Mouse (Mus musculus): ENCODE measurements around the gene Scd2. TPM values are rescaled to one million over a fixed set of nuclear protein-coding genes. Genes with fewer than 3 reads are reported as not detected.

Scd2 gene
- 14.1 and 16.4 TPM in 2 replicates for total RNA-seq (2023)

GRCm38 (mm10) chr19:44292941-44293768 is at the start of gene Scd2:
Scd2 (plus strand) TSS chr19:44293674.

GRCm38 (mm10) chr19:44332833-44333623 is 39.6 kb downstream of the Scd2 start, which contains the start of gene Scd4:
Scd4 (plus strand) TSS chr19:44333092.

Other genes starting within 250 kb of the Scd2 start
- 25.5 and 27.4 TPM in 2 replicates for gene Erlin1, start 223.9 kb upstream of the Scd2 start, total RNA-seq (2023)
- gene Chuk, start 186.2 kb upstream of the Scd2 start, total RNA-seq (2023): 41.3 and 56.6 TPM in 2 replicates
- 8.1 and 12.4 TPM in 2 replicates for gene Cwf19l1, start 157.8 kb upstream of the Scd2 start, total RNA-seq (2023)
- 56.9 and 64.7 TPM in 2 replicates for gene Bloc1s2, start 147.2 kb upstream of the Scd2 start, total RNA-seq (2023)
- not detected in 2 replicates for gene Pkd2l1, start 101.2 kb upstream of the Scd2 start, total RNA-seq (2023)
- not detected in 2 replicates for gene Scd3, start 90.4 kb upstream of the Scd2 start, total RNA-seq (2023)
- 0.13 and 0.20 TPM in 2 replicates for gene Scd4, start 39.4 kb downstream of the Scd2 start, total RNA-seq (2023)
- gene Scd1, start 114.2 kb downstream of the Scd2 start, total RNA-seq (2023): 1.1 and 3.5 TPM in 2 replicates
- gene Wnt8b, start 199.8 kb downstream of the Scd2 start, total RNA-seq (2023): not detected in 2 replicates